Mouse (Mus musculus) lung, postnatal 0 days (tissue): ENCODE results near the gene Mgst3.

Experiments
- CTCF ChIP-seq: IDR thresholded peaks from 2 replicates; pipeline ENCODE4 v1.5.1; 2016; ENCODE audit warnings: antibody characterized with exemption, mild to moderate bottlenecking
- EP300 ChIP-seq: IDR thresholded peaks from 2 replicates; pipeline ENCODE4 v1.6.1; 2016; ENCODE audit warnings: antibody characterized with exemption, mild to moderate bottlenecking, control low read depth

GRCm38 (mm10) chr1:167368513-167368912, 25.1 kb downstream of the Mgst3 start:
- TF ChIP-seq CTCF (no peak), EP300 (no peak)
